ENCODE assay signal across 14 mouse cellular contexts in the genomic region with DNA sequence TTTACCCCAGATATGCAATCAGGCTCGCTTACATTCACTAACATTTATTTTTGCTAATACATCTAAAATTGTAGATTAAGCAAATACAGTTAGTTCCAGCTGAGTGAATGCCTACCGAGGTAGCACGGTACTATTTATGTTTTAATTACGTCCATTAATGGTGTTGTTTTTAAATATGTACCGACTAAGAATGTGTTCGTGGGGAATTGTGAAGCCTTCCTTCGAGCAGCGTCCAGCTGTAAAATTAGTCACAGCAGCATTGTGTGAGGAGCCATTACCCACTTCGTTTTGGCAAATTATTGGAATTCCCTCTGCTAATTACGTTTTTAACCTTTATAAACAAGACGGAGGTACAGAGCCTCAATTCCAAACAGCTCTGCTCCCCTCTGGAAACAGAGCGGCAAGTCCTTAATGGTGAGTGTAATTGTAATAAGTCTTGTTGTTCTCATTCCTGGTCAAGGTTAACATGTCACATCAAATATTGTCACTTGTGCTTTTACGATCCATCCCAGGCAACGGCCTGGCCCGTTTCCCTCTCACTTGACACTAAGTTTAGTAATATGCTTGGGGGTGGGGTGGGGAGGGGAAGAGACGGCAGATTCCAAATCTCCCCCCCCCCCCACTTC.
DNase-seq lines count a peak whose midpoint lies in the region; ATAC-seq and TF ChIP-seq lines count a peak whose summit lies in the region.
"Had no signal": no experiment of that assay in that cellular context is flagged by ENCODE, and none has a peak within 500 bp of the region (broad histone marks: within the 10 kb centered on the region; RNA-seq: fewer than 3 reads in every experiment).

No protein-coding gene starts in this region.

- no peak overlapping the region for H3K27ac ChIP-seq in hindbrain, embryonic 13.5 days
- H3K27ac ChIP-seq in hindbrain, embryonic 11.5 days (ENCODE audit: low read depth, low read length), result no peak overlapping the region
- H3K27ac ChIP-seq in embryonic facial prominence, embryonic 10.5 days (replicated peaks), result no peak overlapping the region
- no peak overlapping the region for H3K27ac ChIP-seq in forebrain, embryonic 16.5 days (ENCODE audit: low read length)
- H3K27ac ChIP-seq in midbrain, postnatal 0 days (ENCODE audit: low read depth, low read length), result no peak overlapping the region
- H3K27ac ChIP-seq: embryonic facial prominence, embryonic 13.5 days; stomach, embryonic 15.5 days had no signal

- peak overlapping the region; percentile 46 for H3K4me2 ChIP-seq in hindbrain, embryonic 13.5 days
- H3K4me2 ChIP-seq in hindbrain, embryonic 11.5 days (replicated peaks; ENCODE audit: low read depth, low read length), result no peak overlapping the region
- peak overlapping the region; percentile 37 for H3K4me2 ChIP-seq in forebrain, embryonic 16.5 days (ENCODE audit: low read length)
- peak overlapping the region; percentile 40 for H3K4me2 ChIP-seq in midbrain, postnatal 0 days (ENCODE audit: low read depth, low read length, poor library complexity, severe bottlenecking)
- H3K4me2 ChIP-seq: embryonic facial prominence, embryonic 13.5 days; stomach, embryonic 15.5 days had no signal

- peaks cover 4% of the 10 kb centered on the region; the same call in 1 of the 2 replicates for H3K27me3 ChIP-seq in hindbrain, embryonic 13.5 days
- H3K27me3 ChIP-seq in hindbrain, embryonic 11.5 days (ENCODE audit: control insufficient read depth, insufficient read depth, low read length), result no peaks in the 10 kb centered on the region
- H3K27me3 ChIP-seq in embryonic facial prominence, embryonic 10.5 days (replicated peaks; ENCODE audit: low read depth, poor library complexity, severe bottlenecking), result 0 out of 2 replicates have a peak, but pooled peaks cover 8% of the 10 kb centered on the region
- H3K27me3 ChIP-seq in forebrain, embryonic 16.5 days (replicated peaks; ENCODE audit: control insufficient read depth, insufficient read depth, low read length), result peaks cover 12% of the 10 kb centered on the region
- H3K27me3 ChIP-seq in midbrain, postnatal 0 days (ENCODE audit: insufficient read depth, low read length), result no peaks in the 10 kb centered on the region

- H3K36me3 ChIP-seq in hindbrain, embryonic 13.5 days, result no peaks in the 10 kb centered on the region
- H3K36me3 ChIP-seq in hindbrain, embryonic 11.5 days (ENCODE audit: control insufficient read depth, insufficient read depth, low read length), result no peaks in the 10 kb centered on the region
- H3K36me3 ChIP-seq in embryonic facial prominence, embryonic 10.5 days (replicated peaks), result no peaks in the 10 kb centered on the region
- no peaks in the 10 kb centered on the region for H3K36me3 ChIP-seq in forebrain, embryonic 16.5 days (ENCODE audit: control insufficient read depth, insufficient read depth)
- H3K36me3 ChIP-seq in midbrain, postnatal 0 days (ENCODE audit: insufficient read depth, low read length), result no peaks in the 10 kb centered on the region
- H3K36me3 ChIP-seq: embryonic facial prominence, embryonic 13.5 days; stomach, embryonic 15.5 days had no signal

- no peak for TF ChIP-seq CTCF in midbrain, postnatal 0 days (IDR thresholded peaks at IDR 0.05)

- no peak overlapping the region for H3K9ac ChIP-seq in hindbrain, embryonic 13.5 days
- H3K9ac ChIP-seq in hindbrain, embryonic 11.5 days (ENCODE audit: low read depth, low read length), result no peak overlapping the region
- no peak overlapping the region for H3K9ac ChIP-seq in forebrain, embryonic 16.5 days (replicated peaks; ENCODE audit: low read depth, low read length)
- no peak overlapping the region for H3K9ac ChIP-seq in midbrain, postnatal 0 days (replicated peaks; ENCODE audit: low read length, poor library complexity, severe bottlenecking)
- H3K9ac ChIP-seq: embryonic facial prominence, embryonic 13.5 days; stomach, embryonic 15.5 days had no signal

- no peaks in the 10 kb centered on the region for H3K9me3 ChIP-seq in hindbrain, embryonic 13.5 days
- no peaks in the 10 kb centered on the region for H3K9me3 ChIP-seq in hindbrain, embryonic 11.5 days (ENCODE audit: control insufficient read depth, low read length)
- H3K9me3 ChIP-seq in embryonic facial prominence, embryonic 10.5 days, result no peaks in the 10 kb centered on the region
- no peaks in the 10 kb centered on the region for H3K9me3 ChIP-seq in forebrain, embryonic 16.5 days (ENCODE audit: control insufficient read depth, low read length)
- H3K9me3 ChIP-seq in midbrain, postnatal 0 days (ENCODE audit: low read length), result no peaks in the 10 kb centered on the region
- H3K9me3 ChIP-seq: embryonic facial prominence, embryonic 13.5 days; stomach, embryonic 15.5 days had no signal

- no peak overlapping the region for H3K4me3 ChIP-seq in hindbrain, embryonic 13.5 days
- no peak overlapping the region for H3K4me3 ChIP-seq in hindbrain, embryonic 11.5 days (ENCODE audit: low read depth, low read length)
- H3K4me3 ChIP-seq in embryonic facial prominence, embryonic 10.5 days, result no peak overlapping the region
- H3K4me3 ChIP-seq in forebrain, embryonic 16.5 days (replicated peaks; ENCODE audit: low read length), result no peak overlapping the region
- no peak overlapping the region for H3K4me3 ChIP-seq in midbrain, postnatal 0 days (ENCODE audit: low read depth, low read length)
- H3K4me3 ChIP-seq: embryonic facial prominence, embryonic 13.5 days; stomach, embryonic 15.5 days had no signal

- no peak for DNase-seq in hindbrain, embryonic 11.5 days (ENCODE audit: low spot score)
- peak; percentile 19 for DNase-seq in embryonic facial prominence, embryonic 10.5 days (ENCODE audit: low spot score)
- no peak for DNase-seq in midbrain, postnatal 0 days (ENCODE audit: low spot score)
- DNase-seq in lung, postnatal 4 days, result no peak
- DNase-seq in frontal cortex, postnatal 14 days (ENCODE audit: low spot score in 2 of 2), result no peak
- DNase-seq: cerebellum, postnatal 14 days; heart, adult 18-20 months; kidney, postnatal 14 days; thymus, postnatal 36 days had no signal

- 41% methylated on average over 16 of the region's 16 CpGs for WGBS in hindbrain, embryonic 13.5 days
- WGBS in hindbrain, embryonic 11.5 days, result 72% methylated on average over 16 of the region's 16 CpGs
- 54% methylated on average over 16 of the region's 16 CpGs for WGBS in embryonic facial prominence, embryonic 10.5 days
- 5% methylated on average over 16 of the region's 16 CpGs for WGBS in forebrain, embryonic 16.5 days
- WGBS in midbrain, postnatal 0 days, result 37% methylated on average over 16 of the region's 16 CpGs

- H3K4me1 ChIP-seq in hindbrain, embryonic 13.5 days (replicated peaks), result peaks cover 28% of the 10 kb centered on the region
- no peaks in the 10 kb centered on the region for H3K4me1 ChIP-seq in hindbrain, embryonic 11.5 days (replicated peaks; ENCODE audit: control insufficient read depth, insufficient read depth, low read length)
- peaks cover 16% of the 10 kb centered on the region for H3K4me1 ChIP-seq in embryonic facial prominence, embryonic 10.5 days
- H3K4me1 ChIP-seq in forebrain, embryonic 16.5 days (replicated peaks; ENCODE audit: control insufficient read depth, insufficient read depth, low read length), result peaks cover 22% of the 10 kb centered on the region
- H3K4me1 ChIP-seq in midbrain, postnatal 0 days (ENCODE audit: insufficient read depth, low read length), result no peaks in the 10 kb centered on the region
- H3K4me1 ChIP-seq: embryonic facial prominence, embryonic 13.5 days; stomach, embryonic 15.5 days had no signal

- ATAC-seq in hindbrain, embryonic 13.5 days (ENCODE audit: low FRiP score), result peak; percentile 40
- no peak for ATAC-seq in hindbrain, embryonic 11.5 days (ENCODE audit: low FRiP score)
- ATAC-seq in forebrain, embryonic 16.5 days, result peak; percentile 24; the same call in 1 of the 2 replicates
- ATAC-seq in midbrain, postnatal 0 days (ENCODE audit: low FRiP score), result no peak
- ATAC-seq: lung, postnatal 0 days had no signal

Comparison
In these comparisons a context has a peak if more than half of its experiments do, and no peak if none do; other contexts are left out.
1. ATAC-seq: peak in hindbrain, embryonic 13.5 days (single experiment) and forebrain, embryonic 16.5 days (single experiment); none in hindbrain, embryonic 11.5 days (single experiment) and midbrain, postnatal 0 days (single experiment).